ENCODE assay signal across 20 mouse cellular contexts in genomic region chr9:115800624-115801023, GRCm38 (mm10).
A peak's percentile ranks its signal among the peaks of the same experiment; 100 is the strongest.
DNase-seq lines count a peak whose midpoint lies in the region; ATAC-seq and TF ChIP-seq lines count a peak whose summit lies in the region.
"Had no signal": no experiment of that assay in that cellular context is flagged by ENCODE, and none has a peak within 500 bp of the region (broad histone marks: within the 10 kb centered on the region; RNA-seq: fewer than 3 reads in every experiment).

No protein-coding gene starts in this region.

- H3K4me1 ChIP-seq in forebrain, embryonic 11.5 days (replicated peaks; ENCODE audit: control insufficient read depth, insufficient read depth, low read length) = no peaks in the 10 kb centered on the region
- no peaks in the 10 kb centered on the region for H3K4me1 ChIP-seq in forebrain, embryonic 16.5 days (replicated peaks; ENCODE audit: control insufficient read depth, insufficient read depth, low read length)
- no peaks in the 10 kb centered on the region; the same call in 1 of the 2 replicates for H3K4me1 ChIP-seq in hindbrain, embryonic 11.5 days (replicated peaks; ENCODE audit: control insufficient read depth, insufficient read depth, low read length)
- H3K4me1 ChIP-seq in midbrain, postnatal 0 days (ENCODE audit: insufficient read depth, low read length) = no peaks in the 10 kb centered on the region
- H3K4me1 ChIP-seq in kidney, adult 2 months (ENCODE audit: control insufficient read depth, insufficient read depth, low read length) = no peaks in the 10 kb centered on the region
- H3K4me1 ChIP-seq: heart, embryonic 15.5 days; liver, embryonic 15.5 days had no signal

- H3K27me3 ChIP-seq in forebrain, embryonic 11.5 days (ENCODE audit: control insufficient read depth, insufficient read depth, low read length) = no peaks in the 10 kb centered on the region
- no peaks in the 10 kb centered on the region for H3K27me3 ChIP-seq in forebrain, embryonic 16.5 days (replicated peaks; ENCODE audit: control insufficient read depth, insufficient read depth, low read length)
- H3K27me3 ChIP-seq in hindbrain, embryonic 11.5 days (ENCODE audit: control insufficient read depth, insufficient read depth, low read length) = no peaks in the 10 kb centered on the region
- H3K27me3 ChIP-seq in midbrain, postnatal 0 days (ENCODE audit: insufficient read depth, low read length) = no peaks in the 10 kb centered on the region
- no peaks in the 10 kb centered on the region for H3K27me3 ChIP-seq in kidney, adult 2 months (replicated peaks; ENCODE audit: control insufficient read depth, insufficient read depth, low read length)
- H3K27me3 ChIP-seq: heart, embryonic 15.5 days; kidney, embryonic 15.5 days; limb, embryonic 12.5 days; liver, embryonic 15.5 days had no signal

- H3K9ac ChIP-seq in forebrain, embryonic 11.5 days (ENCODE audit: low read length) = no peak overlapping the region
- no peak overlapping the region for H3K9ac ChIP-seq in forebrain, embryonic 16.5 days (replicated peaks; ENCODE audit: low read depth, low read length)
- no peak overlapping the region for H3K9ac ChIP-seq in hindbrain, embryonic 11.5 days (ENCODE audit: low read depth, low read length)
- H3K9ac ChIP-seq in midbrain, postnatal 0 days (replicated peaks; ENCODE audit: low read length, poor library complexity, severe bottlenecking) = no peak overlapping the region
- H3K9ac ChIP-seq: heart, embryonic 15.5 days; kidney, embryonic 15.5 days; limb, embryonic 12.5 days; liver, embryonic 15.5 days had no signal

- TF ChIP-seq POLR2A in kidney, adult 2 months (IDR thresholded peaks at IDR 0.05; ENCODE audit: low read depth, low read length) = no peak

- DNase-seq in forebrain, embryonic 11.5 days (ENCODE audit: low spot score) = no peak
- peak; percentile 63 for DNase-seq in embryo, embryonic 10 days (ENCODE audit: low spot score)
- peak; percentile 47 for DNase-seq in hindbrain, embryonic 11.5 days (ENCODE audit: low spot score)
- peak; percentile 16 for DNase-seq in midbrain, postnatal 0 days (ENCODE audit: low spot score)
- no peak for DNase-seq in layer of hippocampus, adult 11-12 months (ENCODE audit: low spot score)
- DNase-seq in right cerebral cortex, postnatal 25 days = no peak
- DNase-seq in kidney, adult 2 months = no peak
- DNase-seq: adrenal gland, postnatal 36 days; cerebellum, postnatal 25 days; lung, postnatal 10 days; right cerebral cortex, adult 18-20 months; thymus, postnatal 25 days had no signal

- WGBS in forebrain, embryonic 11.5 days = 42% methylated on average over 6 of the region's 6 CpGs
- WGBS in forebrain, embryonic 16.5 days = 44% methylated on average over 6 of the region's 6 CpGs
- WGBS in hindbrain, embryonic 11.5 days = 33% methylated on average over 6 of the region's 6 CpGs
- 22% methylated on average over 6 of the region's 6 CpGs for WGBS in midbrain, postnatal 0 days
- 68% methylated on average over 6 of the region's 6 CpGs for WGBS in kidney, adult 2 months

- no peak overlapping the region for H3K4me2 ChIP-seq in forebrain, embryonic 11.5 days (ENCODE audit: low read depth, low read length, severe bottlenecking)
- no peak overlapping the region for H3K4me2 ChIP-seq in forebrain, embryonic 16.5 days (ENCODE audit: low read length)
- no peak overlapping the region for H3K4me2 ChIP-seq in hindbrain, embryonic 11.5 days (replicated peaks; ENCODE audit: low read depth, low read length)
- no peak overlapping the region for H3K4me2 ChIP-seq in midbrain, postnatal 0 days (ENCODE audit: low read depth, low read length, poor library complexity, severe bottlenecking)
- H3K4me2 ChIP-seq: heart, embryonic 15.5 days; kidney, embryonic 15.5 days; limb, embryonic 12.5 days; liver, embryonic 15.5 days had no signal

- ATAC-seq in forebrain, embryonic 11.5 days (replicated peaks; ENCODE audit: low FRiP score) = peak; percentile 65; the same call in 1 of the 2 replicates
- no peak for ATAC-seq in forebrain, embryonic 16.5 days
- peak; percentile 71 for ATAC-seq in hindbrain, embryonic 11.5 days (ENCODE audit: low FRiP score)
- no peak for ATAC-seq in midbrain, postnatal 0 days (ENCODE audit: low FRiP score)
- ATAC-seq: activated CD4-positive, CD25-positive, alpha-beta regulatory T cell, adult 4 months had no signal

- no peak overlapping the region for H3K27ac ChIP-seq in forebrain, embryonic 11.5 days (ENCODE audit: low read depth, low read length)
- no peak overlapping the region for H3K27ac ChIP-seq in forebrain, embryonic 16.5 days (ENCODE audit: low read length)
- H3K27ac ChIP-seq in hindbrain, embryonic 11.5 days (ENCODE audit: low read depth, low read length) = no peak overlapping the region
- no peak overlapping the region for H3K27ac ChIP-seq in midbrain, postnatal 0 days (ENCODE audit: low read depth, low read length)
- H3K27ac ChIP-seq in kidney, adult 2 months (ENCODE audit: insufficient read depth, low read depth, low read length) = no peak overlapping the region
- H3K27ac ChIP-seq: heart, embryonic 15.5 days; kidney, embryonic 15.5 days; layer of hippocampus, adult 2 months; limb, embryonic 12.5 days; liver, embryonic 15.5 days; stomach, postnatal 0 days had no signal

- H3K4me3 ChIP-seq in forebrain, embryonic 11.5 days (ENCODE audit: low read depth, low read length) = no peak overlapping the region
- H3K4me3 ChIP-seq in forebrain, embryonic 16.5 days (replicated peaks; ENCODE audit: low read length) = no peak overlapping the region
- no peak overlapping the region for H3K4me3 ChIP-seq in hindbrain, embryonic 11.5 days (ENCODE audit: low read depth, low read length)
- no peak overlapping the region for H3K4me3 ChIP-seq in midbrain, postnatal 0 days (ENCODE audit: low read depth, low read length)
- H3K4me3 ChIP-seq in kidney, adult 2 months (ENCODE audit: insufficient read depth, low read depth, low read length) = no peak overlapping the region
- H3K4me3 ChIP-seq: heart, embryonic 15.5 days; kidney, embryonic 15.5 days; layer of hippocampus, adult 2 months; limb, embryonic 12.5 days; liver, embryonic 15.5 days had no signal

- H3K9me3 ChIP-seq in forebrain, embryonic 11.5 days (ENCODE audit: control insufficient read depth, low read length) = no peaks in the 10 kb centered on the region
- no peaks in the 10 kb centered on the region for H3K9me3 ChIP-seq in forebrain, embryonic 16.5 days (ENCODE audit: control insufficient read depth, low read length)
- H3K9me3 ChIP-seq in hindbrain, embryonic 11.5 days (ENCODE audit: control insufficient read depth, low read length) = no peaks in the 10 kb centered on the region
- no peaks in the 10 kb centered on the region for H3K9me3 ChIP-seq in midbrain, postnatal 0 days (ENCODE audit: low read length)
- H3K9me3 ChIP-seq: heart, embryonic 15.5 days; kidney, embryonic 15.5 days; limb, embryonic 12.5 days; liver, embryonic 15.5 days had no signal

- no peak for TF ChIP-seq CTCF in midbrain, postnatal 0 days (IDR thresholded peaks at IDR 0.05)
- TF ChIP-seq CTCF in kidney, adult 2 months (conservative IDR thresholded peaks at IDR 0.05; ENCODE audit: insufficient read depth, insufficient read length, low read depth, low read length) = no peak

- no peaks in the 10 kb centered on the region for H3K36me3 ChIP-seq in forebrain, embryonic 11.5 days (ENCODE audit: control insufficient read depth, insufficient read depth, low read length)
- no peaks in the 10 kb centered on the region for H3K36me3 ChIP-seq in forebrain, embryonic 16.5 days (ENCODE audit: control insufficient read depth, insufficient read depth)
- no peaks in the 10 kb centered on the region for H3K36me3 ChIP-seq in hindbrain, embryonic 11.5 days (ENCODE audit: control insufficient read depth, insufficient read depth, low read length)
- no peaks in the 10 kb centered on the region for H3K36me3 ChIP-seq in midbrain, postnatal 0 days (ENCODE audit: insufficient read depth, low read length)
- H3K36me3 ChIP-seq in kidney, adult 2 months (ENCODE audit: control insufficient read depth, insufficient read depth, low read length) = no peaks in the 10 kb centered on the region
- H3K36me3 ChIP-seq: heart, embryonic 15.5 days; kidney, embryonic 15.5 days; limb, embryonic 12.5 days; liver, embryonic 15.5 days had no signal

Comparison
In these comparisons a context has a peak if more than half of its experiments do, and no peak if none do; other contexts are left out.
1. ATAC-seq: peak in forebrain, embryonic 11.5 days (single experiment) and hindbrain, embryonic 11.5 days (single experiment); none in forebrain, embryonic 16.5 days (single experiment) and midbrain, postnatal 0 days (single experiment).
2. DNase-seq: peak in embryo, embryonic 10 days (single experiment), hindbrain, embryonic 11.5 days (single experiment) and midbrain, postnatal 0 days (single experiment); none in forebrain, embryonic 11.5 days (single experiment), layer of hippocampus, adult 11-12 months (single experiment), right cerebral cortex, postnatal 25 days (single experiment) and kidney, adult 2 months (single experiment).